Mouse (Mus musculus) T-helper 17 cell (primary cell): ENCODE results near the gene Mis18a.

Experiments
- in situ Hi-C, 2 experiments: fragments of 300-600 bp; cut with MboI, MseI; formaldehyde crosslinking; loops; 1 replicate in 1 of 2; 2 replicates in 1 of 2; pipeline ENCODE4 v1.15.1; 2025; ENCODE audit warnings: high pct_unique_total_duplicates in 2 of 2

Gene Mis18a

GRCm38 (mm10) chr16:90704161-90704825 lies 22.9 kb downstream of the Mis18a start:
- in situ Hi-C loops, result no loop called here

- in situ Hi-C loops, result no loop called here
Measured at GRCm38 (mm10) chr16:90703646-90704045, 23.6 kb downstream of the Mis18a start.

- in situ Hi-C loops, result no loop called here
Measured at GRCm38 (mm10) chr16:90701541-90701940, 25.7 kb downstream of the Mis18a start.

GRCm38 (mm10) chr16:90699390-90699789 lies 27.8 kb downstream of the Mis18a start:
- in situ Hi-C loops, result loop anchor here in 1 of 2 experiments (10.0 kb wide), 1 partner anchor 205 kb away; no protein-coding TSS in a partner anchor

- in situ Hi-C loops, result loop anchor here in 1 of 2 experiments (10.0 kb wide), 1 partner anchor 208 kb away; no protein-coding TSS in a partner anchor
Measured at GRCm38 (mm10) chr16:90696306-90696705, 30.9 kb downstream of the Mis18a start.

GRCm38 (mm10) chr16:90695121-90695520 lies 32.1 kb downstream of the Mis18a start:
- in situ Hi-C loops, result loop anchor here in 1 of 2 experiments (10.0 kb wide), 1 partner anchor 210 kb away; no protein-coding TSS in a partner anchor

- in situ Hi-C loops, result loop anchor here in 1 of 2 experiments (10.0 kb wide), 1 partner anchor 210 kb away; no protein-coding TSS in a partner anchor
Measured at GRCm38 (mm10) chr16:90694719-90695118, 32.5 kb downstream of the Mis18a start.

GRCm38 (mm10) chr16:90693625-90694024 lies 33.6 kb downstream of the Mis18a start:
- in situ Hi-C loops, result loop anchor here in 1 of 2 experiments (10.0 kb wide), 1 partner anchor 211 kb away; no protein-coding TSS in a partner anchor

- in situ Hi-C loops, result loop anchor here in 1 of 2 experiments (10.0 kb wide), 1 partner anchor 212 kb away; no protein-coding TSS in a partner anchor
Measured at GRCm38 (mm10) chr16:90692704-90693385, 34.4 kb downstream of the Mis18a start.

- in situ Hi-C loops, result no loop called here
Measured at GRCm38 (mm10) chr16:90687687-90688263, 39.4 kb downstream of the Mis18a start.

- in situ Hi-C loops, result no loop called here
Measured at GRCm38 (mm10) chr16:90687011-90687410, 40.2 kb downstream of the Mis18a start.

- in situ Hi-C loops, result no loop called here
Measured at GRCm38 (mm10) chr16:90684092-90684491, 43.1 kb downstream of the Mis18a start.

GRCm38 (mm10) chr16:90679984-90680383 lies 47.2 kb downstream of the Mis18a start:
- in situ Hi-C loops, result no loop called here

GRCm38 (mm10) chr16:90678820-90679219 lies 48.4 kb downstream of the Mis18a start:
- in situ Hi-C loops, result no loop called here

GRCm38 (mm10) chr16:90676920-90677574 lies 50.2 kb downstream of the Mis18a start:
- in situ Hi-C loops, result no loop called here

- in situ Hi-C loops, result no loop called here
Measured at GRCm38 (mm10) chr16:90674651-90675050, 52.6 kb downstream of the Mis18a start.

- in situ Hi-C loops, result no loop called here
Measured at GRCm38 (mm10) chr16:90673507-90674354, 53.5 kb downstream of the Mis18a start.
